Mouse (Mus musculus) yolk sac, embryonic 10.5 days (tissue): ENCODE measurements at regions not wholly inside any gene's neighbourhood (a gene's known extent, or its start where the extent isn't known, plus 50 kb on each side); places are given as distances from the start of the nearest gene placed in this dataset.
A peak's percentile ranks its signal among the peaks of the same experiment; 100 is the strongest.
"Not testable (repeated sequence)": the region's sequence is repeated elsewhere in the genome, so short reads cannot be mapped to it uniquely, and the experiment has no call there.

ENCODE experiments used
- DNase-seq: peaks from one replicate; pipeline ENCODE4 v3.0.0-alpha.2; 2017; ENCODE audit warnings: low spot score

- DNase-seq = no peak
These were observed 475.9 kb downstream of the Zfp704 start for GRCm38 (mm10) chr3:9133991-9134390.

DNA sequence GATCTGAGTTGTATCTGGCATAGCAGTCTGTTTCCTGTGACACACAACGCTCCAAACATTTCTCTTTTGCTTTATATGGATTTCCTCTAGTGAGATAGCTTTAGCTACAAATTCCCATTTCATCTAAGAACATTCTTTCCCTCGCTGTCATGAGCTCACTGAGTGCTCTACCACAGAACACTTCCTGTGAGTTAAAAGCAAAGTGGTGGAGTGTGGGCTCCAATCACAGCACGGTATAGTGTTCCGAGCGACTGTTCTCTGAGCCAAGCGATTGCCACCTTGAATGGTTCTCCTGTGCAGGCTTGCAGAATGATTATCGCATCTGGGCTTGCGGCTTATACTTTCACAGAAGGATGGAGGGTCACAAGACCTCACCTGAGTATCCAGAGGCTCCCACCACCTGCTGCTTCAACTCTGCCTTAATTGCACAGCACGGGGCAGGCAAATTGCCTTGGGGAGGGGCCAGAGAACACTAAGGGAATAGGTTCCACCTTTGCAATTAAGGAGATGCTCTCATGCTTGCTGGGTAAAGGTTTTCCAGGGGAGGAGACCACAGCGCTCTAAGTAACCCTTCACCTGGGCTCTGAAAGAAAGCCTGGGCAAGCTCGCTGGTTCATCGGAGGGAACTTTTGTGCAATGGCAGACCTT is 477.7 kb downstream of the Zfp704 start:
- DNase-seq = no peak

DNA sequence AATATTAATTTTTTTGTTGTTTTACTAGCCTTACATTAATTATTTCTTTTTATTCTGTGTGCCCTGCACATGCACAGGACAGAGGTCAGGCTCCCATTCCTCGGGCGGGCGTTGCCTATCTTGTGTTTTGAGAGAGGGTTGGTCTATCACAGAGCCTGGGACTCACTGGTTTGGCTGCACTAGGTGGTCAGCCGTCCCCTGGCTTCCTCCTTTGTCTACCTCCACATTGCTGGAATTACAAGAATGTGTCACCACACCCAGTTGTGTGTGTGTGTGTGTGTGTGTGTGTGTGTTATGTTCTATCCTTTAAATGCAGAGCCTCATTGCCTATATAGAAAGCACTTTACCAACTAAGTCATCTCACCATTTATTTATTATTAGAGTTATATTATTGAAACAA is 478.5 kb downstream of the Zfp704 start:
- DNase-seq = no peak

- peak; percentile 47 for DNase-seq
These were observed 481.5 kb downstream of the Zfp704 start for GRCm38 (mm10) chr3:9128407-9128806.

GRCm38 (mm10) chr3:9123079-9123478 is 486.8 kb downstream of the Zfp704 start:
- no peak for DNase-seq

DNA sequence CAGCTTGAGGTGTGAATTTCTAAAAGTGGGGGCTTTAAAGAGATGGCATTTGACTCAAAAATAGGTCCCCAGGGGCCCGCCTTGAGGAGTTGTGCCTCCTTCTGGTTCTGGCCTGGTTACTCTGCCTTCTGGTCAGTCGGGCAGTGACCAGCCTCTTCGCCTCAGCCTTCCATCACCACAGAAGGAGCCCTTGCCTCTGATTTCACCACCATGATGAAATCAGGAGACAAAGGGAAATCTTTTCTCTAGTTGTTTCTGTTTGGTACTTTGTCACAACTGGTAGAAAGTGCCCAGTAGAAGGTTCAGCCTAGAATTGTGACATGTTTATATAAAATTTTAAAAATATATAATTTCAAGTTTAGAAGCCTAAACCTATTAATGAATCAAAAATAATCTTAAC is 492.0 kb downstream of the Zfp704 start:
- DNase-seq = no peak

- DNase-seq = no peak
These were observed 496.5 kb downstream of the Zfp704 start for GRCm38 (mm10) chr3:9113410-9113809.

- DNase-seq = peak; percentile 85
These were observed 499.1 kb downstream of the Zfp704 start for GRCm38 (mm10) chr3:9110741-9111140.

DNA sequence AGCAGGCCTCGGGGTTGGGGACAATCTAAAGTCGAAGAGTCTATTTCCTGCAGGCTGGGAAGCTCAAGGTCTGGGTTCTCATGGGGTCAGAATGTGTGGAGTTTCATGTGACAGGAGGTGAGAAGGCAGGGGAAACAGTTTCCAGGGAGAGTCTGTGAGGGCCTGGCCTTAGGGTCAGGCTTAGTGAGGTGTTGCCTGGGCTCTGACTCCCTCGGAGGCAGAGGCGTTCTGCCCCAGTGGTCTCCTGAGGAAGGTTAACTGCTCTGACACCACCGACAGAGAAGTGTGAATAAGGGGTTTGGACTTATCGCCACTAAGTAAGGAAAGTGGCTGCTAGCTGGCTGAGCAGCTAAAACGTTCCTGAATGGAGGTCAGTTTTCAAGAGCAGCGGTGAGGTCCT is 499.9 kb downstream of the Zfp704 start:
- DNase-seq = no peak

GRCm38 (mm10) chr3:9109485-9109884 is 500.4 kb downstream of the Zfp704 start:
- DNase-seq = no peak

GRCm38 (mm10) chr3:9107766-9108410 is 502.0 kb downstream of the Zfp704 start:
- no peak for DNase-seq

GRCm38 (mm10) chr3:9105191-9105926 is 504.5 kb downstream of the Zfp704 start:
- peak; percentile 83 for DNase-seq

GRCm38 (mm10) chr3:9103456-9103855 is 506.4 kb downstream of the Zfp704 start:
- DNase-seq = no peak

GRCm38 (mm10) chr3:9101240-9101639 is 508.6 kb downstream of the Zfp704 start:
- no peak for DNase-seq

- no peak for DNase-seq
These were observed 509.1 kb downstream of the Zfp704 start for GRCm38 (mm10) chr3:9100761-9101160.

DNA sequence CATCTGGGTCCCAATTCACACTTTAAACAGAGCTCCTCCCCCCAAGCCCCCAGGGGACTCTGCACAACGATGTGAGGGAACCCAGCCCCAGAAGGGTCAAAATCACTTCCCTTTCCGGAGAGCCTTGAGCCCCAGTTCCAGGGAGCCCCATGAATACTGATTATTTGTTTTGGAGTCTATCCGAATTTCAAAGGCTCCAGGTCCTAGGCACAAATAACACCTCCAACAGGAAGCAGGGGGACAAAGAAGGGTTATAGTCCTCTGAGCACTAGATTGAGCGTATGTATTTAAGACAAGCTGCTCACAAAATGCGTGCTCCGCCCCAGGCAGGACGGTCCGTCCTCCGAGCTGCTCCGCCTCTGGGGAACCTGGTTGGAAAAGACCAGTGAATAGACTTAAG is 511.4 kb downstream of the Zfp704 start:
- no peak for DNase-seq

DNA sequence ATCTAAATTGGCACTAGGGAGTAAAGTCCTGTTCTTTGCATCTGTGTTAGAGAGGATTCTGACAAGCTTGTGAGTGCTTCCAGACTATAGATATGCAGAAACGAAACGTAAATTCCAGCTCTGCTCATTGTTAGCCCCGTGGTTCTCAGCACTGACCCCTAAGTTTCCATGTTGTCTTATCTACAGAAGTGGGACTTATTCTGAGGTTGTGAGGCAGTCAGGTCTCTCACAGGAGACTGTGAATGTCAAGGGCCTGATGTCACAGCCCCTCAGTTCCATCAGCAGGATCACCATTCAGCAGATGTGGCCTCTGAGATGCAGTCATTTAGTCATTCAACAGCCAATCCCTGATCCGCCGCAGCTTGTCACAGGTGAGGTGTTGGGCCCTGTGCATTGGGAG is 525.8 kb downstream of the Zfp704 start:
- DNase-seq = no peak

- DNase-seq = peak; percentile 55
These were observed 527.8 kb downstream of the Zfp704 start for GRCm38 (mm10) chr3:9082061-9082460.

DNA sequence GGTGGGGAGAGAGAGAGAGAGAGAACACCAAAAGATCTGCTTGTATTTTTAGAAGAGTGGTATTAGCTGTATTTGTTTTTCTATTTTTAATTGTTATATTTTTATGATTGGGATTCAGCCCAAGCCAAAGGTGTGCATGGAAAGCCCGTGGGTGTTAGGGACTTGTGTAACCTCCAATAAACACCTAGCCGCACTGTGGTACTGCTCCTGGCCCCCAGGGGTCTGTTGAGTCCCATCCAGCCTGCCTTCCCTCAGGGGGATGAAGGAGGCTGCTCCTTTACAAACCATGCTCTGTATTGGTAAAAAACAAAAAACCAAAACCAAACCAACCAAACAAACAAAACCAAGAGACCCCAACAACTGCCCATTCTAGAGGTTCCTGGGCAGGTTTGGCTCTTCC is 531.7 kb downstream of the Zfp704 start:
- DNase-seq = no peak

- peak; percentile 61 for DNase-seq
These were observed 533.2 kb downstream of the Zfp704 start for GRCm38 (mm10) chr3:9076696-9077095.

GRCm38 (mm10) chr3:9072471-9072870 is 537.4 kb downstream of the Zfp704 start:
- not testable (repeated sequence) for DNase-seq

- peak; percentile 64 for DNase-seq
These were observed 542.8 kb downstream of the Zfp704 start for GRCm38 (mm10) chr3:9067048-9067447.

- DNase-seq = no peak
These were observed 543.5 kb downstream of the Zfp704 start for GRCm38 (mm10) chr3:9066374-9066773.
